Mouse (Mus musculus) MEL (cell line): ENCODE results near the gene Fbln5. TPM values are rescaled to one million over a fixed set of nuclear protein-coding genes. Genes with fewer than 3 reads are reported as not detected.

Source experiments
- DNase-seq: peaks from one replicate; pipeline ENCODE4 v3.0.0; 2011; ENCODE audit warnings: low read depth, low spot score
- H3K27ac ChIP-seq: 2 replicates; pipeline ENCODE4 v1.5.1; 2012; ENCODE audit warnings: low read depth, mild to moderate bottlenecking, control low read depth, low read length, moderate library complexity; ENCODE audit not compliant: control insufficient read depth
- H3K27me3 ChIP-seq, 2 experiments: fragments of 150-350 bp in 1 of 2; sonication (generic) in 1 of 2; 2 replicates each; pipeline ENCODE4 v1.6.1; 2012; ENCODE audit warnings: low read length in 2 of 2, mild to moderate bottlenecking in 2 of 2, improper control_type of control experiment in 1 of 2, moderate library complexity in 1 of 2; ENCODE audit not compliant: insufficient read depth in 2 of 2, control insufficient read depth in 1 of 2
- H3K36me3 ChIP-seq, 2 experiments: 2 replicates each; pipeline ENCODE4 v1.6.1; 2012 to 2014; ENCODE audit warnings: low read length in 2 of 2, improper control_type of control experiment in 1 of 2, inconsistent platforms in 1 of 2, mild to moderate bottlenecking in 1 of 2; ENCODE audit not compliant: insufficient read depth in 2 of 2, control insufficient read depth in 1 of 2
- H3K4me1 ChIP-seq, 2 experiments: fragments of 150-350 bp in 1 of 2; sonication (generic) in 1 of 2; 2 replicates each; pipeline ENCODE4 v1.6.1; 2012; ENCODE audit warnings: low read length in 2 of 2, improper control_type of control experiment in 1 of 2, mild to moderate bottlenecking in 1 of 2; ENCODE audit not compliant: insufficient read depth in 2 of 2, control insufficient read depth in 1 of 2
- H3K4me3 ChIP-seq, 2 experiments: fragments of 150-350 bp in 1 of 2; sonication (generic) in 1 of 2; 2 replicates each; pipeline ENCODE4 v1.5.1; 2012; ENCODE audit warnings: low read depth in 2 of 2, low read length in 2 of 2, mild to moderate bottlenecking in 2 of 2, moderate library complexity in 2 of 2, control low read depth in 1 of 2, improper control_type of control experiment in 1 of 2; ENCODE audit not compliant: control insufficient read depth in 1 of 2, insufficient read depth in 1 of 2
- H3K79me2 ChIP-seq: 2 replicates; pipeline ENCODE4 v1.6.1; 2012; ENCODE audit warnings: mild to moderate bottlenecking, low read length, moderate library complexity; ENCODE audit not compliant: control insufficient read depth, poor library complexity, insufficient read depth
- H3K9ac ChIP-seq: 2 replicates; pipeline ENCODE4 v1.6.1; 2012; ENCODE audit warnings: low read depth, mild to moderate bottlenecking, control low read depth, low read length, moderate library complexity; ENCODE audit not compliant: control insufficient read depth, poor library complexity, severe bottlenecking
- H3K9me3 ChIP-seq: fragments of 150-350 bp; sonication (generic); replicated peaks from 2 replicates; pipeline ENCODE4 v1.6.1; 2012; ENCODE audit warnings: mild to moderate bottlenecking, low read length, improper control_type of control experiment, moderate library complexity; ENCODE audit not compliant: insufficient read depth
- BHLHE40 ChIP-seq: IDR thresholded peaks from 2 replicates; pipeline ENCODE4 v1.6.1; 2012; ENCODE audit warnings: low read depth, mild to moderate bottlenecking, inconsistent platforms, low read length, improper control_type of control experiment, borderline replicate concordance
- CHD2 ChIP-seq: IDR thresholded peaks from 2 replicates; pipeline ENCODE4 v1.6.1; 2011; ENCODE audit warnings: low read length, improper control_type of control experiment
- CTCF ChIP-seq, 3 experiments: IDR thresholded peaks in 2 of 3; conservative IDR thresholded peaks in 1 of 3; 2 replicates each; pipeline ENCODE4 v1.5.1; 2011 to 2012; ENCODE audit warnings: low read length in 3 of 3, low read depth in 2 of 3, mild to moderate bottlenecking in 2 of 3, improper control_type of control experiment in 1 of 3, inconsistent platforms in 1 of 3, mixed read lengths in 1 of 3, moderate library complexity in 1 of 3; ENCODE audit not compliant: control insufficient read depth in 1 of 3, insufficient read depth in 1 of 3, poor library complexity in 1 of 3, severe bottlenecking in 1 of 3
- E2F4 ChIP-seq: IDR thresholded peaks from 2 replicates; pipeline ENCODE4 v1.6.1; 2011; ENCODE audit warnings: low read depth, low read length, improper control_type of control experiment, borderline replicate concordance
- ELF1 ChIP-seq: IDR thresholded peaks from 2 replicates; pipeline ENCODE4 v1.6.1; 2014; ENCODE audit warnings: low read depth, mild to moderate bottlenecking, inconsistent platforms, low read length, improper control_type of control experiment, moderate library complexity
- EP300 ChIP-seq, 2 experiments: IDR thresholded peaks; 2 replicates each; pipeline ENCODE4 v1.6.1; 2011; ENCODE audit warnings: improper control_type of control experiment in 2 of 2, low read length in 2 of 2, low read depth in 1 of 2, mild to moderate bottlenecking in 1 of 2
- ETS1 ChIP-seq: IDR thresholded peaks from 2 replicates; pipeline ENCODE4 v1.6.1; 2012; ENCODE audit warnings: low read depth, mild to moderate bottlenecking, inconsistent platforms, low read length, improper control_type of control experiment, moderate library complexity
- GABPA ChIP-seq: IDR thresholded peaks from 2 replicates; pipeline ENCODE4 v1.6.1; 2012; ENCODE audit warnings: low read depth, mild to moderate bottlenecking, inconsistent platforms, low read length, improper control_type of control experiment, moderate library complexity
- HCFC1 ChIP-seq: IDR thresholded peaks from 2 replicates; pipeline ENCODE4 v1.6.1; 2012; ENCODE audit warnings: low read depth, mild to moderate bottlenecking, inconsistent platforms, low read length, improper control_type of control experiment, moderate library complexity
- JUND ChIP-seq: IDR thresholded peaks from 2 replicates; pipeline ENCODE4 v1.6.1; 2011; ENCODE audit warnings: low read depth, mild to moderate bottlenecking, improper control_type of control experiment, low read length
- KAT2A ChIP-seq: conservative IDR thresholded peaks from 2 replicates; pipeline ENCODE4 v1.6.1; 2012; ENCODE audit warnings: low read depth, low read length, improper control_type of control experiment, inconsistent platforms
- MAFK ChIP-seq: IDR thresholded peaks from 2 replicates; pipeline ENCODE4 v1.6.1; 2011; ENCODE audit warnings: low read depth, mild to moderate bottlenecking, low read length, improper control_type of control experiment, borderline replicate concordance
- MAX ChIP-seq: IDR thresholded peaks from 2 replicates; pipeline ENCODE4 v1.6.1; 2011; ENCODE audit warnings: low read length, improper control_type of control experiment
- MAZ ChIP-seq: IDR thresholded peaks from 2 replicates; pipeline ENCODE4 v1.6.1; 2012; ENCODE audit warnings: low read depth, mild to moderate bottlenecking, inconsistent platforms, low read length, improper control_type of control experiment
- MYB ChIP-seq: IDR thresholded peaks from 2 replicates; pipeline ENCODE4 v1.6.1; 2011; ENCODE audit warnings: mild to moderate bottlenecking, low read depth, low read length, improper control_type of control experiment
- NELFE ChIP-seq: IDR thresholded peaks from 2 replicates; pipeline ENCODE4 v1.6.1; 2011; ENCODE audit warnings: low read depth, low read length, improper control_type of control experiment
- NRF1 ChIP-seq: IDR thresholded peaks from 2 replicates; pipeline ENCODE4 v1.6.1; 2014; ENCODE audit warnings: low read depth, mild to moderate bottlenecking, inconsistent platforms, low read length, improper control_type of control experiment, moderate library complexity; ENCODE audit not compliant: poor library complexity, insufficient read depth, severe bottlenecking
- POLR2A ChIP-seq, 2 experiments: IDR thresholded peaks; 2 replicates each; pipeline ENCODE4 v1.6.1; 2011 to 2012; ENCODE audit warnings: low read length in 2 of 2, mild to moderate bottlenecking in 2 of 2, control low read depth in 1 of 2, improper control_type of control experiment in 1 of 2, low read depth in 1 of 2, moderate library complexity in 1 of 2; ENCODE audit not compliant: control insufficient read depth in 1 of 2, insufficient read depth in 1 of 2, poor library complexity in 1 of 2
- RAD21 ChIP-seq: IDR thresholded peaks from 2 replicates; pipeline ENCODE4 v1.6.1; 2011; ENCODE audit warnings: mild to moderate bottlenecking, low read depth, low read length, improper control_type of control experiment
- RCOR1 ChIP-seq: IDR thresholded peaks from 2 replicates; pipeline ENCODE4 v1.6.1; 2012; ENCODE audit warnings: low read depth, mild to moderate bottlenecking, inconsistent platforms, low read length, improper control_type of control experiment
- SIN3A ChIP-seq: IDR thresholded peaks from 2 replicates; pipeline ENCODE4 v1.6.1; 2012; ENCODE audit warnings: low read length, improper control_type of control experiment, inconsistent platforms
- TBP ChIP-seq: IDR thresholded peaks from 2 replicates; pipeline ENCODE4 v1.8.0; 2011; ENCODE audit warnings: low read depth, low read length, improper control_type of control experiment
- USF1 ChIP-seq: IDR thresholded peaks from 2 replicates; pipeline ENCODE4 v1.6.1; 2014; ENCODE audit warnings: low read depth, mild to moderate bottlenecking, inconsistent platforms, low read length, improper control_type of control experiment, moderate library complexity
- ZMIZ1 ChIP-seq: IDR thresholded peaks from 2 replicates; pipeline ENCODE4 v1.6.1; 2012; ENCODE audit warnings: low read depth, mild to moderate bottlenecking, inconsistent platforms, low read length, improper control_type of control experiment, moderate library complexity
- ZNF384 ChIP-seq: IDR thresholded peaks from 2 replicates; pipeline ENCODE4 v1.6.1; 2012; ENCODE audit warnings: low read depth, mild to moderate bottlenecking, inconsistent platforms, low read length, improper control_type of control experiment
- polyA plus RNA-seq, 2 experiments: library from polyadenylated mRNA; stranded (reverse) in 1 of 2; unstranded in 1 of 2; fragments of >175 nt in 1 of 2; fragments of >200 nt in 1 of 2; gene quantifications; 2 replicates each; pipeline versions ENCODE4 v1.2.1 to v1.2.4; 2012; ENCODE audit warnings: low replicate concordance in 2 of 2, low read depth in 1 of 2; ENCODE audit not compliant: insufficient read length in 2 of 2, insufficient read depth in 1 of 2, missing spikeins in 1 of 2
- total RNA-seq: library from RNA; depleted of rRNA; stranded (reverse); fragments of 300-350 nt; gene quantifications from 2 replicates; pipeline ENCODE4 v1.2.3, GENCODE M21; 2012

Gene Fbln5
- total and polyA plus RNA-seq, 3 experiments = not detected

- no peak overlapping the region for H3K9ac ChIP-seq
- DNase-seq = no peak
- H3K27ac ChIP-seq = no peak overlapping the region
- H3K4me3 ChIP-seq = no peak overlapping the region
- no peak for TF ChIP-seq NRF1
- no peak for TF ChIP-seq GABPA
- TF ChIP-seq MAZ = no peak
- no peak for TF ChIP-seq HCFC1
- no peak for TF ChIP-seq ZNF384
- TF ChIP-seq SIN3A = no peak
- TF ChIP-seq RCOR1 = no peak
- TF ChIP-seq USF1 = no peak
- no peak for TF ChIP-seq BHLHE40
- no peak for TF ChIP-seq JUND
- TF ChIP-seq RAD21 = no peak
- no peak for TF ChIP-seq CHD2
- no peak for TF ChIP-seq POLR2A (IDR thresholded peaks at IDR 0.05; ENCODE audit: control insufficient read depth in 1 of 2, insufficient read depth in 1 of 2, low read depth in 1 of 2, low read length in 2 of 2, poor library complexity in 1 of 2)
- TF ChIP-seq ELF1 = no peak
- TF ChIP-seq MYB = no peak
- TF ChIP-seq CTCF (IDR thresholded peaks at IDR 0.05 in 2 of 3, conservative IDR thresholded peaks at IDR 0.05 in 1 of 3; ENCODE audit: control insufficient read depth in 1 of 3, insufficient read depth in 1 of 3, low read depth in 2 of 3, low read length in 3 of 3, poor library complexity in 1 of 3, severe bottlenecking in 1 of 3) = no peak
- TF ChIP-seq, all 39 proteins: peak for 0
- no peaks in the 10 kb centered on the region for H3K27me3 ChIP-seq
- H3K79me2 ChIP-seq = no peaks in the 10 kb centered on the region
- no peaks in the 10 kb centered on the region for H3K9me3 ChIP-seq
- H3K4me1 ChIP-seq = no peaks in the 10 kb centered on the region
- no peaks in the 10 kb centered on the region for H3K36me3 ChIP-seq
These were observed 44.7 kb downstream of the Fbln5 start for GRCm38 (mm10) chr12:101774116-101774515.

- no peak for DNase-seq
- no peak for TF ChIP-seq ELF1
- TF ChIP-seq CHD2 = no peak
- TF ChIP-seq MAX = no peak
- no peak for TF ChIP-seq NELFE
- no peak for TF ChIP-seq MAFK
- TF ChIP-seq ZMIZ1 = no peak
- TF ChIP-seq RAD21 = no peak
- no peak for TF ChIP-seq BHLHE40
- TF ChIP-seq MAZ = no peak
- TF ChIP-seq KAT2A = no peak
- no peak for TF ChIP-seq USF1
- TF ChIP-seq EP300 (IDR thresholded peaks at IDR 0.05; ENCODE audit: low read depth in 1 of 2, low read length in 2 of 2) = no peak
- TF ChIP-seq ETS1 = no peak
- TF ChIP-seq E2F4 = no peak
- TF ChIP-seq HCFC1 = no peak
- no peak for TF ChIP-seq JUND
- no peak for TF ChIP-seq MYB
- no peak for TF ChIP-seq TBP
- TF ChIP-seq NRF1 = no peak
- Histone ChIP-seq H3K27ac (no peak overlapping the region), H3K36me3 (no peaks in the 10 kb centered on the region), H3K9ac (no peak overlapping the region), H3K4me3 (no peak overlapping the region), H3K79me2 (no peaks in the 10 kb centered on the region), H3K27me3 (no peaks in the 10 kb centered on the region), H3K4me1 (no peaks in the 10 kb centered on the region), H3K9me3 (no peaks in the 10 kb centered on the region)
These were observed 45.9 kb downstream of the Fbln5 start for GRCm38 (mm10) chr12:101772962-101773361.
